Mouse (Mus musculus) right cerebral cortex, postnatal 14 days (tissue): ENCODE results near the gene Eif4h.
A peak's percentile ranks its signal among the peaks of the same experiment; 100 is the strongest.

Experiments
- DNase-seq: peaks from one replicate; pipeline ENCODE4 v3.0.0; 2022

The Eif4h gene

DNA sequence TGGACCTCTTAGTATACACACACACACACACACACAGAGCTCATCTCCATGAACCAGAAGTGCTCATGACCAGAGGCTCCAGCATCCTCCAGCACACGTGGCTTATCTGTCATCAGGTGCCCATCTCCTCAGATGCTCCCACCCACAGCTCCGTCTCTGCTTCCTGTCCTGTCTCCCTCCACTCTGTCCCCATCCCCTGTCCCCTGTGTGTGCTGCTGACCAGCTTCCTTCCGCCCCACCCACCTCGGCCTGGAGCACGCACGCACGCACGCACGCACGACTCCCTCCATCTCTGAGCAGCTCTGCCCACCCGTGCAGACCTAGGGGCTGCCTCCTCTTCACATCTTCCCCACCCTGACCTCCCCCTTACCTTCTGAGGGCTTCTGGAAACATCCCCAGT lies 34.9 kb downstream of the Eif4h start:
- no peak for DNase-seq

DNA sequence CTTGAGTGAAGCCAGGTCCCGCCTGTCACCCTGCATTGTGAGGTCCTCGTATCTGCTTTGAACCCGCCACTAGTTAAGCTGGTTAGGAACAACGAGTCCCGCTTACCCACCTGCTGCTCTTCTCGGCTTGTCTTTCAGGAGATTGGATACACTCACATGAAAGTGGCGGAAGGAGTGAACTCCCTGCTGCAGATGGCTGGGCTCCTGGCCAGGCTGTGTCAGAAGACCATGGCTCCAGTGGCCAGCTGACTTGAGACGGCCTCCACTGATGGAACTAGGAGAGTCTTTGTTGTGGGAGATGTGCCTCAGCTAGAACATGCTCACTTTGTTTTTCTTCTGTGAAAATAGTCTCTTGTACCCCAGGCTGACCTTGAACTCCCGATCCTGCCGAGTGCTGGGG lies 41.6 kb downstream of the Eif4h start:
- DNase-seq = no peak

GRCm38 (mm10) chr5:134593093-134593492 lies 46.2 kb downstream of the Eif4h start:
- DNase-seq = no peak

DNA sequence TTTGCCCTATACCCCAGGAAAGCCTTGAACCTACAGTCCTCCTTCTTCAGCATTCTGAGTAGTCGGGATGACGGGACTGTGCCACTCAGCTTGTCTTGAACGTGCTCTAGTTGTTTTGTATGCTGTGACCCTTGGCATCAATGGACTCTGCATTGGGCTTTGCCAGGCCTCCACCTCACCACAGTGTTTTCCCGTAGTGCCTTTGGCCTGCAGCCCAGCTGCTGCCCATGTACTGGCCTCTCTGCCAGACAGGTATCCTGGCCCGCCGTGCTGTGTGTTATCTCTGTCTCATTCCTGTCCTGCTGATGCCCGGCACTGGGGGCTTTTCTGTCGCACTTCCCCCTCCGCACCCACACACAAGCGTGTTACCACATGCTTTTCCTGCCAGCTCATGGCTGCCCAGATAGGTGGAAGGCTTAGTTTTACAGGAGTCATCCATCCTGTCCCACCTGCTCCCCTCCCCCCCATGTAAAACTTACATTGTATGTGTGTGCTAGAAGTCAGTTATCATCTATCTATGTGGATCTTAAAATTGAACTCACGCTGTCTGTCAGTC lies 47.2 kb downstream of the Eif4h start:
- no peak for DNase-seq

DNA sequence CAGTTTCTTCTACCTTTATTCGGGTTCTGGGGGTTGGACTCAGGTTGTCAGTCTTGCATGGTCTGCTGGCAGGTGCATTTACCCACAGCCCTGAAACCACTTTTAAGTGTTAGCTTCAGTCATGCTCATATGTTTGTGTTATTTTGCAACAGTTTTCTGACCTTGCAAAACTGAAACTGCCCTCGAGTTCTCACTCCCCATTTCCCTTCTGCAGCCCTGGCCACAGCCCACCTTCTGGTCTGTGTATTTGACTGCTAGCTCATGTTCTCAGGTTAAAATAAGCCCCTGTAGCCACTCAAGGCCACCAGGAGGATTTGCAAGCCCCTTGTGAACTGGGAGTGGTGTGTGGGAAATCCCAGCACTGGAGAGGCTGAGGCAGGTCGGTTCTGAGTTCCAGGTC lies 49.4 kb downstream of the Eif4h start:
- no peak for DNase-seq

- DNase-seq = no peak
Observed at GRCm38 (mm10) chr5:134584798-134585197, 54.5 kb downstream of the Eif4h start.

GRCm38 (mm10) chr5:134583884-134584213 lies 55.4 kb downstream of the Eif4h start:
- no peak for DNase-seq

- DNase-seq = no peak
Observed at GRCm38 (mm10) chr5:134583006-134583883, 56.0 kb downstream of the Eif4h start.

- DNase-seq = peak; percentile 97
Observed at GRCm38 (mm10) chr5:134582221-134582907, 56.9 kb downstream of the Eif4h start.

DNA sequence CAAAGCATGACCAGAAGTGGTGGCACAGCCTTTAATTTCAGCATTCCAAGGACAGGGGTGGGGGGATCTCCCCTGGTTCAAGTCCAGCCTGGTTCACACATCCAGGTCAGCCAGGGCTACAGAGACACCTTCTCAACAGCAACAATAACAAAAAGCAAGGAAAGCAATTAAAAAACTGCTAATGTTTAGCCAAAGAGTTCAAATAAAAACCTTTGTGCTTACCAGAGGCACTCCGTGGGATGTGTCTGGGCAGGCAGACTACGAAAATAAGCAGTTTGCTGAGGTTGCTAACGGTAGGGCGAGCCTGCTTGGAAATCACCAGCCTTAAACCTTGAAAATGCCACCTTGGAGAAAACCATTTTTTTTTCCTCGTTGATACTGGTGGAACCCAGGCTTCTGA lies 58.1 kb downstream of the Eif4h start, which contains the start of gene Rfc2:
TSS of gene Rfc2 (plus strand) at position 221 of the 400 bp plus-strand sequence.
- DNase-seq = no peak

DNA sequence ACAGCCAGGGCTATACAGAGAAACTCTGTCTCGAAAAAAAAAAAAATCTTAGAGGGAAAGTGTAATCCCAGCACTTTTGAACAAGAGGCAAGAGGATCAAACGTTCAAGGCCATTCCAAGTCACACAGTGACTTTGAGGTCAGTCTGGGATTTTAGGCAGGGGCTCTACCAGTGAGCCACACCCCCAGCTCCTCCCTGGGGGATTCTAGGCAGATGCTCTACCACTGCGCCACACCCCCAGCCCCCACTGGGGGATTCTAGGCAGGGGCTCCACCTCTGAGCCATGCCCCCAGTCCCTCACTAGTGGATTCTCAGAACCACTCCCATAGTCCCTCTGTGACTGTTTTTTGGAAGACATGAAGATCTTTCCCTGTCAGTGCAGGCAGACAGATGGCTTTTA lies 60.2 kb downstream of the Eif4h start:
- DNase-seq = no peak

DNA sequence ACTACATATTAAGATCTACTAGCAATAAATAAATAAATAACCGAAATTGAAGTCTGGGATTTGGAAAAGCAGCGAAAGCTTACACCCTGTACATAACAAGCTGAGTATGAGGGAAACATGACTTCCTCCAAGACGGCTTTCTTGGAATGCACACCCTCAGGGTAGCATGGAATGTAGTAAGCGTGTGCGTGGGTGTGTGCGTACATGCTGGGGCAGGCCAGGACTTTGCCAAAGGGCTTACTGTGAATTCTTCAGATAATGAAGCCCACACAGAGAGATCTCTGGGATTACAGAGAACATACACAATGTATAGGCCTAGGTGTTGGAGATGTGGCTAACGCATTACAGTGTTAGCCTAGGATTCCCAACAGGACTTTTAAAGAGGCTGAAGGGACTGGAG lies 61.8 kb downstream of the Eif4h start:
- DNase-seq = no peak

- DNase-seq = no peak
Observed at GRCm38 (mm10) chr5:134576517-134577220, 62.6 kb downstream of the Eif4h start.

DNA sequence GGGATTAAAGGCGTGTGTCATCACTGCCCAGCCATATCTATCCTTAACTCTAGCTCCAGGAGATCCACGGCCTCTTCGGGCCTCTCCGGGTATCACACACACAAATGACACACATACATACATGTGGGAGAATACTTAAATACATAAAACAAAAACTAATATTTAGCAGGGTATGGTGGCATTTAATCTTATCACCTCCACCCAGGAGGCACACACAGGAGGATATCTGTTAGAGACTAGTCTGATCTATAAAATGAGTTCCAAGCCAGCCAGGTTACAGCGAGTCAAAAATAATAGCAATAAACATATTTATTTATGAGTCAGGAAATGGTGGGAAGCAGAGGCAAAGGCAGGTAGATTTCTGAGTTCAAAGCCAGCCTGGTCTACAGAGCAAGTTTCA lies 63.5 kb downstream of the Eif4h start:
- no peak for DNase-seq

GRCm38 (mm10) chr5:134572508-134573214 lies 66.6 kb downstream of the Eif4h start:
- DNase-seq = no peak

GRCm38 (mm10) chr5:134571730-134572507 lies 67.4 kb downstream of the Eif4h start:
- DNase-seq = no peak
